Mouse (Mus musculus): ENCODE measurements around the gene A2m.

The A2m gene

GRCm38 (mm10) chr6:121635076-121635475 lies at the start of gene A2m:
TSS of gene A2m (plus strand) at chr6:121635376.
- in situ Hi-C loops (cut with MboI), result no loop called here

- in situ Hi-C loops (cut with MboI), result no loop called here
Observed at GRCm38 (mm10) chr6:121590131-121590530, 45.0 kb upstream of the A2m start.

GRCm38 (mm10) chr6:121600927-121601326 lies 34.2 kb upstream of the A2m start:
- in situ Hi-C loops (cut with MboI), result no loop called here

DNA sequence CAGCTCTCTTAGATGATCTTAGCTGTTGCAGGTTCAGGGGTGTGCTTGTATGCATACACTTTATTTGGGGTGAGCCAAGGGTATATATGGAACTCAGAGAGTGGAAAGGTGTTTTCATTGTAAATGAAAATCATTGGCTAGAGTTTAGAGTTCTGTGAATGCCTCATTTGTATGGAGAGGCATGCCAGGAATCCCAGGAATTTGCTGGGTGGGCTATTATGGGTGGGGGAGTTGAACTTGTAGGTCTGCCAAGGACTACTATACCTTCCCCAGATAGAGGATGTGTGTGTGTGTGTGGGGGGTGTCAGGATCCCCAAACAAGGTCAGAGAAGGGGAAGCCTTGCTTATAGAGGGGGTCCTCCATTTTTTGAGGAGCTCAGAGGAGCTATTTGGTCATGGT lies 27.3 kb upstream of the A2m start:
- in situ Hi-C loops (cut with MboI), result no loop called here

GRCm38 (mm10) chr6:121611796-121612195 lies 23.4 kb upstream of the A2m start:
- in situ Hi-C loops (cut with MboI), result no loop called here

DNA sequence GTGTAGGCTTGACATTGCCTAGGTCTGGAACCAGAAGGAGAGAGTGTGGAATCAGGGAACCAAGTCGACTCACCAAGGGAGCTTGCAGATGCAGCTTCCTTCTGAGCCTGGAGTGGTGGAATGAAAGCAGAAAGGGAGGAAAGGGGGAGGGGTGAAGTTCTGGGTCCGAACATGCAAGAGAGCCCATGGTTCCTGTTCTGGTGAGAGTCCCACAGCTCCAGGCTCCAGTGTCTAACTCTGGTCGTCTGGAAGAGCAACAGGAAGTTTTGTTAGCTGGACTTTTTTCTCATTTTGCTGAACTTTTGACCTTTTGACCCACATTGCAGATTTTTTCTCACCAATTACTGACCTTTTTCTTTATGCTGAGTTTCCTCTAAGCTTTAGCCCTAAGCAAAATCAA lies 17.7 kb upstream of the A2m start:
- in situ Hi-C loops (cut with MboI), result no loop called here

GRCm38 (mm10) chr6:121622525-121622924 lies 12.7 kb upstream of the A2m start:
- in situ Hi-C loops (cut with MboI), result no loop called here

GRCm38 (mm10) chr6:121634520-121634919 lies 656 bp upstream of the A2m start:
- in situ Hi-C loops (cut with MboI), result no loop called here

DNA sequence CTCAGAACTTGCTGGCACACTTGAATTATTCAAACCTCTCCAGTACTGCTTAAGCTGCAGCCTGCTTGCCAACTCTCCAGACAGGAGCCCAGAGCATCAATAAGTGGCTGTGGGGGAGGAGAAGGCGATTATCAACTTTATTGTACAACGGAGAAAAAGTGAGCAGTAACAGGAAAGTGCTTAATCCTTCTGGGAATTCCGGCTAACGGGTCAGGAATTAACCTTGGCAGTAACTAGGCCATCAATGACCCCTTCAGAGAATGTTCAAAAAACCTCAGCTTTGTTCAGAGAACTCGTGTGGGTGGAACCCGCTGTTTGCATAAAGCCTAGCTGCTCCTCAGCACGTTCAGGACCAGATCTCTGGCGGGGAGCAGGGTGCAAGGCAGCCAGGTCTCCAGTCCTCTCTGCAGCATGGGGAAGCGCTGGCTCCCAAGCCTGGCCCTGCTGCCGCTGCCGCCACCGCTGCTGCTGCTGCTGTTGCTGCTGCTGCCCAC lies 749 bp downstream of the A2m start:
- in situ Hi-C loops (cut with MboI), result no loop called here

GRCm38 (mm10) chr6:121648499-121648898 lies 13.3 kb downstream of the A2m start:
- in situ Hi-C loops (cut with MboI), result no loop called here
